Mouse (Mus musculus): Measurements from ENCODE around the gene Fnbp1l. TPM values are rescaled to one million over a fixed set of nuclear protein-coding genes. Genes with fewer than 3 reads are reported as not detected.

The Fnbp1l gene
- total RNA-seq, 2 experiments from 2014 or later = 63.6 to 64.1 TPM

- DNase-seq = no peak
Observed at GRCm38 (mm10) chr3:122520875-122521274, 98.6 kb downstream of the Fnbp1l start.

GRCm38 (mm10) chr3:122520365-122520764 is 99.2 kb downstream of the Fnbp1l start:
- DNase-seq = no peak

GRCm38 (mm10) chr3:122519082-122519481 is 100.4 kb downstream of the Fnbp1l start:
- no peak for DNase-seq

GRCm38 (mm10) chr3:122518231-122518736 is 101.2 kb downstream of the Fnbp1l start:
- no peak for DNase-seq

- DNase-seq = no peak
Observed at GRCm38 (mm10) chr3:122517726-122518125, 101.8 kb downstream of the Fnbp1l start.

- peak; percentile 31 for DNase-seq
Observed at GRCm38 (mm10) chr3:122516327-122516695, 103.2 kb downstream of the Fnbp1l start.

- no peak for DNase-seq
Observed at GRCm38 (mm10) chr3:122515568-122516326, 103.8 kb downstream of the Fnbp1l start.

- DNase-seq = no peak
Observed at GRCm38 (mm10) chr3:122512725-122513375, 106.7 kb downstream of the Fnbp1l start.

- DNase-seq = no peak
Observed at GRCm38 (mm10) chr3:122511721-122512619, 107.5 kb downstream of the Fnbp1l start.

- no peak for DNase-seq
Observed at GRCm38 (mm10) chr3:122510932-122511331, 108.6 kb downstream of the Fnbp1l start.

- no peak for DNase-seq
Observed at GRCm38 (mm10) chr3:122510240-122510750, 109.2 kb downstream of the Fnbp1l start.

- peak; percentile 74 for DNase-seq
Observed at GRCm38 (mm10) chr3:122509534-122510239, 109.8 kb downstream of the Fnbp1l start.

GRCm38 (mm10) chr3:122509084-122509483 is 110.4 kb downstream of the Fnbp1l start:
- peak; percentile 87 for DNase-seq

GRCm38 (mm10) chr3:122507826-122508225 is 111.7 kb downstream of the Fnbp1l start:
- no peak for DNase-seq

GRCm38 (mm10) chr3:122506343-122506916 is 113.1 kb downstream of the Fnbp1l start:
- DNase-seq = no peak

- no peak for DNase-seq
Observed at GRCm38 (mm10) chr3:122500929-122501328, 118.6 kb downstream of the Fnbp1l start.

- no peak for DNase-seq
Observed at GRCm38 (mm10) chr3:122499647-122500046, 119.9 kb downstream of the Fnbp1l start.

- no peak for DNase-seq
Observed at GRCm38 (mm10) chr3:122498528-122498927, 121.0 kb downstream of the Fnbp1l start.

- DNase-seq = no peak
Observed at GRCm38 (mm10) chr3:122497871-122498270, 121.6 kb downstream of the Fnbp1l start.

GRCm38 (mm10) chr3:122494764-122495163 is 124.8 kb downstream of the Fnbp1l start:
- DNase-seq = no peak

- no peak for DNase-seq
Observed at GRCm38 (mm10) chr3:122492872-122493615, 126.5 kb downstream of the Fnbp1l start.
